In the genomic region with DNA sequence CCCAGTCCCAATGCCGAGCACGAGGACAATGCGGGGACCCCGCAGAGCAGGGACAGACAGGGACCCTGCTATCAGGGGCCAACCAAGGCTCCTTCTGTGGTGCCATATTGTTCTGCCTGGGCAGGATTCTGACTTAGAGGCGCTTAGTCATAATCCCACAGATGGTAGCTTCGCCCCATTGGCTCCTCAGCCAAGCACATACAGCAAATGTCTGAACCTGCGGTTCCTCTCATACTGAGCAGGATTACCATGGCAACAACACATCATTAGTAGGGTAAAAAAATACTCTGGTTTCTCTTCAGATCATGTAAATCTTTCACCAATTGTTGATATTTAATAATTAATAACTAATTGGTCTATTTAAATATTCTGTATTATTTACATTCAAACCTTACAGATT, we compare ENCODE assay signal across 7 mouse cellular contexts.
A peak's percentile ranks its signal among the peaks of the same experiment; 100 is the strongest.
DNase-seq lines count a peak whose midpoint lies in the region; ATAC-seq and TF ChIP-seq lines count a peak whose summit lies in the region.

No protein-coding gene starts in this region.

- no peaks in the 10 kb centered on the region for H3K36me3 ChIP-seq in limb, embryonic 11.5 days (ENCODE audit: control insufficient read depth, insufficient read depth, low read length)
- H3K36me3 ChIP-seq in midbrain, embryonic 14.5 days (ENCODE audit: control insufficient read depth, insufficient read depth, low read length) = no peaks in the 10 kb centered on the region
- no peaks in the 10 kb centered on the region for H3K36me3 ChIP-seq in spleen, adult 2 months (ENCODE audit: control insufficient read depth, insufficient read depth, low read length)

- TF ChIP-seq POLR2A in spleen, adult 2 months (IDR thresholded peaks at IDR 0.05; ENCODE audit: low read depth, low read length) = no peak

- no peak overlapping the region for H3K4me2 ChIP-seq in limb, embryonic 11.5 days (ENCODE audit: low read depth, severe bottlenecking)
- no peak overlapping the region for H3K4me2 ChIP-seq in midbrain, embryonic 14.5 days (ENCODE audit: low read length)

- TF ChIP-seq CTCF in spleen, adult 2 months (IDR thresholded peaks at IDR 0.05; ENCODE audit: extremely low read depth, insufficient read depth, insufficient read length, insufficient replicate concordance) = no peak

- H3K27ac ChIP-seq in limb, embryonic 11.5 days (replicated peaks; ENCODE audit: low read depth, low read length) = no peak overlapping the region
- no peak overlapping the region for H3K27ac ChIP-seq in midbrain, embryonic 14.5 days (replicated peaks; ENCODE audit: low read depth, low read length)
- no peak overlapping the region for H3K27ac ChIP-seq in spleen, adult 2 months (ENCODE audit: insufficient read depth, low read length)

- no peaks in the 10 kb centered on the region for H3K9me3 ChIP-seq in limb, embryonic 11.5 days (ENCODE audit: control insufficient read depth, low read length)
- no peaks in the 10 kb centered on the region for H3K9me3 ChIP-seq in midbrain, embryonic 14.5 days (ENCODE audit: control insufficient read depth, low read length)

- DNase-seq in adrenal gland, postnatal 36 days = peak; percentile 92 to 93
- peak; percentile 81 to 95 for DNase-seq in heart, adult 9 months (ENCODE audit: low spot score in 2 of 2)
- peak; percentile 91 to 98 for DNase-seq in kidney, adult 8-10 months
- DNase-seq in limb, embryonic 11.5 days (ENCODE audit: low spot score) = peak; percentile 91
- DNase-seq in midbrain, embryonic 14.5 days = peak; percentile 89
- DNase-seq in spleen, adult 2 months (ENCODE audit: low read depth in 1 of 2, low spot score in 2 of 2) = peak; percentile 74 to 89

- 78% methylated on average over 7 of the region's 7 CpGs for WGBS in limb, embryonic 11.5 days
- 74% methylated on average over 7 of the region's 7 CpGs for WGBS in midbrain, embryonic 14.5 days
- WGBS in spleen, adult 2 months = 84% methylated on average over 7 of the region's 7 CpGs

- H3K4me3 ChIP-seq in limb, embryonic 11.5 days (ENCODE audit: low read depth, low read length) = no peak overlapping the region
- H3K4me3 ChIP-seq in midbrain, embryonic 14.5 days (replicated peaks; ENCODE audit: low read depth, low read length) = no peak overlapping the region
- H3K4me3 ChIP-seq in spleen, adult 2 months (ENCODE audit: extremely low read depth, insufficient read depth, insufficient read length) = no peak overlapping the region

- no peaks in the 10 kb centered on the region for H3K27me3 ChIP-seq in limb, embryonic 11.5 days (ENCODE audit: control insufficient read depth, insufficient read depth, low read length)
- H3K27me3 ChIP-seq in midbrain, embryonic 14.5 days (ENCODE audit: control insufficient read depth, insufficient read depth, low read length) = no peaks in the 10 kb centered on the region
- H3K27me3 ChIP-seq in spleen, adult 2 months (ENCODE audit: control insufficient read depth, insufficient read depth, low read length) = no peaks in the 10 kb centered on the region

- H3K4me1 ChIP-seq in limb, embryonic 11.5 days (ENCODE audit: control insufficient read depth, insufficient read depth, low read length) = no peaks in the 10 kb centered on the region
- no peaks in the 10 kb centered on the region for H3K4me1 ChIP-seq in midbrain, embryonic 14.5 days (ENCODE audit: control insufficient read depth, insufficient read depth, low read length)
- H3K4me1 ChIP-seq in spleen, adult 2 months (ENCODE audit: control insufficient read depth, insufficient read depth, insufficient read length) = no peaks in the 10 kb centered on the region

- no peak overlapping the region for H3K9ac ChIP-seq in limb, embryonic 11.5 days (ENCODE audit: low read length)
- no peak overlapping the region for H3K9ac ChIP-seq in midbrain, embryonic 14.5 days (replicated peaks; ENCODE audit: low read length)

- peak; percentile 98 for ATAC-seq in erythroblast, adult 5-6 weeks (replicated peaks; ENCODE audit: low FRiP score, poor library complexity, severe bottlenecking)
- peak; percentile 100 for ATAC-seq in limb, embryonic 11.5 days (ENCODE audit: insufficient number of reproducible peaks, low FRiP score, low TSS enrichment, low read depth)
- ATAC-seq in midbrain, embryonic 14.5 days (ENCODE audit: low FRiP score, low TSS enrichment) = peak; percentile 97
